Mouse (Mus musculus): ENCODE measurements around the gene Thada.
"Not testable (repeated sequence)": the region's sequence is repeated elsewhere in the genome, so short reads cannot be mapped to it uniquely, and the experiment has no call there.

The Thada gene

DNA sequence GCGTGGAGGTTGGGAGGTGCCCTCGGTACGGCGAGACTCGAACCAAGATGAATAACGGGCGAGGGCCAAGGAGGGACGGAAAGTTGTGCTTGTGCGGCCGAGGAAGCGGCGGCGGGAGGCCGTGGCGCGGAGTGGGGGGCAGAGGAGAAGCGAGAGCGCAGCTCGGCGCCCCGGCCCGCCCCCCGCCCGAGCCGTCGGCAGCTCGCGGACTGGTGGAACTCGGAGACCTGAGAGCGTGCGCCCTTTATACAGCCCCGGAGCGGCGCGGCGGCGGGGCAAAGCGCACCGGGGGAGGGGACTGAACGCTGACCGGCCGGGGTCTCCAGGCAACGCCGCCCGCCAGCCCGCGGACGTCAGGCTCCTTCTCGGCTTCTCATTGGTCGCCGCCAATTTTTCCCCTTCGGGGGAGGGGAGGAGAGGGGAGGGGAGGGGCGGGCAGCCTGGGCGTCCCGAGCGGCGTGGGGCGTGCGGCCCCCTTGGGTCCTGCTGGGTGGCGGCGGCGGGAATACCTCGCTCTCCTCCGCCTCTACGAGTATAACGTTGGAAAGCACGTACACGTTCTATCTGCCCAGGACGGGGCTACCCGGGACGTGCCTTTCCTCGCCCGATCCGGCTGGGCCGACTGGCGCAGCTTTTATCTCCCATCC, 278.2 kb downstream of the Thada start, which contains the start of gene Zfp36l2:
Zfp36l2 (minus strand) TSS at position 221 of the 647 bp plus-strand sequence.
- peak; percentile 79 for DNase-seq (ENCODE audit: low read depth, low spot score)

GRCm38 (mm10) chr17:84187264-84187663, 278.7 kb downstream of the Thada start:
- DNase-seq (ENCODE audit: low read depth, low spot score), result not testable (repeated sequence)

GRCm38 (mm10) chr17:84186451-84187202, 279.4 kb downstream of the Thada start:
- DNase-seq (ENCODE audit: low read depth, low spot score), result no peak

GRCm38 (mm10) chr17:84185581-84186450, 280.2 kb downstream of the Thada start:
- no peak for DNase-seq (ENCODE audit: low read depth, low spot score)

DNA sequence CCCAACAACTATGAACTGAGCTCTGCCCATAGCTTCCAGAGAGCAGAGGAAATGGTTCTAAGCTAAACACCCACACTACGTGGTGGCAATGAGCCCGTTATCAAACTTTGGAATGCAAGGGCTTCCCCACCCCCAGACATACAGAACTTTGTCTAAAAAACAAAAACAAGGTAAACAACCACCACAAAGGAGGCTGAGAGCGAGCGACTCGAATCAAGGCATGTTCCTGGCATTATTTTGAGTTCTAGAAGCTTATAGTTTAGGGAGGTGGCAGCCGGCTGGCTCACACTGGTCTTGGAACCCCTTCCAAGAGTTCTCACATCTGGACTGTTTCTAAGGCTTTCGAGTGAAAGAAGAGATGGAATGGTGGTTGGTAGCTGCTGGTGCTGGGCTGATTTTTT, 281.0 kb downstream of the Thada start:
- DNase-seq (ENCODE audit: low read depth, low spot score), result no peak

GRCm38 (mm10) chr17:84183291-84183781, 282.7 kb downstream of the Thada start:
- DNase-seq (ENCODE audit: low read depth, low spot score), result no peak

GRCm38 (mm10) chr17:84182311-84183271, 283.4 kb downstream of the Thada start:
- DNase-seq (ENCODE audit: low read depth, low spot score), result no peak

- no peak for DNase-seq (ENCODE audit: low read depth, low spot score)
Measured at GRCm38 (mm10) chr17:84181502-84182310, 284.3 kb downstream of the Thada start.

DNA sequence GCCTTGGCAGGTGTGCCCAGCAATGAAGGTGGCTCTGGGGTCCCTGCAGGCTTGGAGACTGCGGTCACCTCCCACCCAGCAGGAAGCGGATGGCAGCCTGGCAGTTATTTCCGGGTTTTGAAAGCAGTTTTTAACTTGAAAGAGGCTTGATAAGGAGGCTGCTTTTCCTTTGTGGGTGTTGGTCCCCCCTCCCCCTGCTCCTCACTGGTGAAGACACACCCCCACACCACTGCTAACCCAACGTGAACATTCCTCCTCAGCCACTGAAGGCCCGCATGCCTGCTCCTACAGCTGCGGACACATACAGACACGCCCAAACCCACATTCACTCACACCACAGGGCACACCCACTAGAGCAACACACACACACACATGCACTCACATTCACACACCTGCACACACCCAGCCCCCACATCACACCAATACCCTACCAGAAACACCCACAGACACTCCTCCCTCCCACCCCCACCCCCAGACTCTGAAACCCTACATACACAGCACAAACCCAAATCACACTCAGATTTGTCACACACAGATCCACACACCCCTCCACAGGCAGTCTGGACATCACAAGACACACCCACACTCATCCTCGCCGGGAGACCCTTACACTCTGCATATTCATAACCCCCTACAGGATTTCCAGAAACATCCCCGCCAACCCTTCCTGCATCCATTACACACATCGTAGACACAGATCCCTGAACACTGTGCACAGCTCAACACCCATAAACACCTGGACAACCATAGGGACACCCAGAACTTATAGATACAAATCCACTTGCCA, 285.1 kb downstream of the Thada start:
- DNase-seq (ENCODE audit: low read depth, low spot score), result no peak

GRCm38 (mm10) chr17:84179973-84180365, 286.0 kb downstream of the Thada start:
- no peak for DNase-seq (ENCODE audit: low read depth, low spot score)

- DNase-seq (ENCODE audit: low read depth, low spot score), result no peak
Measured at GRCm38 (mm10) chr17:84179026-84179972, 286.7 kb downstream of the Thada start.

- DNase-seq (ENCODE audit: low read depth, low spot score), result no peak
Measured at GRCm38 (mm10) chr17:84177481-84177880, 288.5 kb downstream of the Thada start.

- DNase-seq (ENCODE audit: low read depth, low spot score), result no peak
Measured at GRCm38 (mm10) chr17:84176446-84176845, 289.6 kb downstream of the Thada start.

GRCm38 (mm10) chr17:84175196-84175595, 290.8 kb downstream of the Thada start:
- DNase-seq (ENCODE audit: low read depth, low spot score), result no peak

DNA sequence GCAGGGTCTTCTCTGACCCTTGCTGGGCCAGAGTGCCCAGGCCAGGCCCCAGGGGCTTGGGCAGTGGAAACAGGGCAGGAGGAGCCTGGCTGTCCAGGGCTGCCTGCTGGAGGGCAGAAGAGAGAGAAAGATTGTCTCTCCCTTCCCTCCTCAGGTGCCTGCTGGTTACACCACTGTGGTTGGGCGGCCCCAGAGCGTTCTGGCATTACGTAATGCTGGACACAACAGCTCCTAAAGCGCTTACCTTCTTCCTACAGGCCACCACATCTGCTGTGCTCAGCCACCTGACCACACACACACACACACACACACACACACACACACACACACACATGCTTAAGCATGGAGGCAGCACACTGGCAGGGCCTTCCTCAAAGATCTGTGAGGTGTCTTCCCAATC, 298.6 kb downstream of the Thada start:
- DNase-seq (ENCODE audit: low read depth, low spot score), result no peak

DNA sequence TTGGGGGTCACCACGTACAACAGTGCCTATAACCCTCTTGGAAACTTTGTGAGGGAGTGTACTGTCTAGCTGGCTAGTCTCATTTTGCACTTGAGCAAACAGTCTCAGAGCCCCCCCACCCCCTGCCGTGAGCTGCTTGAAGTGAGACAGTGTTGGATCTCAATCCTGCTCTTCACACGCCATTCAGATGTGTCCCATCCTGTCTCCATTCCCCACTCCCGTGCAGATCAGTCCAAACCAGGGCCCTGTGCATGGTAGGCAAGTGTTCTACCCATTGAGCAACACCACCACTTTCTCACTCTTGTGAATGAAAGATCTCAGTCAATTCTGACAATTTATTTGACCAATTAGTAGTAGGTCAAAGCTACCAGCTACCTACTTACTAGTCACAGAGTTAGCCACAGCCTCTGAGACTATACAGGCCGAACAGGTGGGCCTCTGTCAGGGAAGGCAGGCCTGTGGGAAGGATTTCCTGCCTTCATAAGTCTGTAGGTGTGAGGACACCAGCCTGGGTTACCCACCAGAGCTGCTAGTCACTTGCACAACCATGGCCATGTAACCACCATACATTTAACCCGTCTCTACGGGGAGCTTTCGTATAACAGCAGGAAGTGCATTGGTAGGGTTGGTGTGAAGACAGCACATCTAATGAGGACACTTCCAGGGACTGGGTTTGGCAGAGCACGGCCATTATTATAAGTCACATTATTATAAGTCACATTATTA, 299.7 kb downstream of the Thada start:
- DNase-seq (ENCODE audit: low read depth, low spot score), result no peak

DNA sequence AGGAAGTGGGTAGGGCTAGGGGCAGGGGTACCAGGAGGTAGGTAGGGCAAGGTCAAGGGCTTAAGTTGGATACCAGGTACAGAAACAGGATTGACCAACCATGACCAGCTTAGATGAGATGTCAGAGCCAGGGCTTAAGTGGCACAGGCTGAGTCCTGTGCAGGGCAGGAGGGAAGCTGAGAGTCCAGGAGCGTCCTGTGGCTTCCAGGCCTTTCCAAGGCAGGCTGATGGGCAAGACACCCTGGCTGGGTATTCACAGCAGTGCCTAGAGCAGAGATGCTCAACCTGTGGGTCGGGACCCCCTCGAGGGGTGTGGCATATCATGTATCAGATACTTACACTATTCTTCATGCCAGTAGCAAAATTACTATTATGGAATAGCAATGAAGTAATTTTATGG, 300.3 kb downstream of the Thada start:
- no peak for DNase-seq (ENCODE audit: low read depth, low spot score)

Data from retina, adult 2 months (tissue).